Mouse (Mus musculus) left cerebral cortex, postnatal 14 days (tissue): Measurements from ENCODE around the gene Zbtb48. TPM values are rescaled to one million over a fixed set of nuclear protein-coding genes. Genes with fewer than 3 reads are reported as not detected.
"Not testable (repeated sequence)": the region's sequence is repeated elsewhere in the genome, so short reads cannot be mapped to it uniquely, and the experiment has no call there.

ENCODE experiments used
- DNase-seq, 2 experiments: peaks; one replicate each; pipeline ENCODE4 v3.0.0; 2021 to 2022; ENCODE audit warnings: low spot score in 2 of 2, mixed read lengths in 1 of 2
- intact Hi-C: fragments of 180-260 bp; cut with DNase I; formaldehyde crosslinking; loops from one replicate; pipeline ENCODE4 v1.15.1; 2025
- total RNA-seq, 2 experiments: library from RNA; stranded (reverse); gene quantifications; 2 replicates each; pipeline ENCODE4 v1.2.3; 2021

The Zbtb48 gene
- total RNA-seq, 2 experiments from 2014 or later: 11.5 to 13.2 TPM

DNA sequence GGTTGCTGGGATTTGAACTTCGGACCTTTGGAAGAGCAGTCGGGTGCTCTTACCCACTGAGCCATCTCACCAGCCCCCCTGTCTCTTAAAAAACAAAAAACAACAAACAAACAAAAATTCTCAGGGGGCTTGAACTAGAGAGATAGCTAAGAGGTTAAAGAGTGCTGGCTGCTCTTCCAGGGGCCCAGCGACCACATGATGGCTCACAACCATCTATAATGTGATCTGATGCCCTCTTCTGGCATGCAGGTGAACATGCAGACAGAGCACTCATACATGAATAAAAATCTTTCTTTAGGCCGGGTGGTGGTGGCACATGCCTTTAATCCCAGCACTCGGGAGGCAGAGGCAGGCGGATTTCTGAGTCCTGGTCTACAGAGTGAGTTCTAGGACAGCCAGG is 9.0 kb upstream of the Zbtb48 start:
- intact Hi-C loops: loop anchor here (5.0 kb wide), 2 partner anchors 54 to 61 kb away; no protein-coding TSS in a partner anchor
- DNase-seq: not testable (repeated sequence)

DNA sequence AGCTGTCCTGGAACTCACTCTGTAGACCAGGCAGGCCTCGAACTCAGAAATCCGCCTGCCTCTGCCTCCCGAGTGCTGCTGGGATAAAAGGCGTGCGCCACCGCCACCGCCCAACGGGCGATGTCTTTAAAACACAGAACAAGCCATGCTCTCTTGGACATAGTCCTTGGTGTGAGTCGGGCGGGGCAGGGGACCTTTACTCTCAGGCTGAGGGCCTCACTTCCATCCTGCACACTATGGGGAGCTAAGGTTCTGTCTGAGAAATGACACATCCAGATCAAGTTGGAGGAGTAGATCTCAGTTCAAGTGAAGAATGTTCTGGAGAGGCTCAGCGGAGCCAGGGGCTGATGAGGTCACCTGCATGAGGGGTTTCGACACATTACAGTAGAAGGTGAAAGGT is 5.5 kb upstream of the Zbtb48 start:
- DNase-seq: no peak
- intact Hi-C loops: no loop called here

DNA sequence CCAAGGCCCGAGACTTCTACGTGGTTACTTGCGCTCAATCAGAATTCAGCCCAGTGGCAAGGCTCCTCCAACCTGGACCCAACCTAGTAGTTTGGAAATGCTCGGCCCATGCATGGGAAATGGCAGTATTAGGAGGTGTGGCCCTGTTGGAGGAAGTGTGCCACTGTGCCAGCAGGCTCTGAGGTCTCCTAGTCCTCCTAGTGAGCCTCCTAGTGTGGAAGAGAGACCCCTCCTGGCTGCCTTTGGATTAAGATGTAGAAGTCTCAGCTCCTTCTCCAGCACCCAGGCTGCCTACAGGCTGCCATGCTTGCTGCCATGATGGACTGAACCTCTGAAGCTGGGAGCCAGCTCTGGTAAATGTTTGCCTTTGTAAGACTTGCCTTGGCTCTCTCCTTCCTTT is 2.5 kb upstream of the Zbtb48 start:
- intact Hi-C loops: no loop called here
- DNase-seq: no peak

DNA sequence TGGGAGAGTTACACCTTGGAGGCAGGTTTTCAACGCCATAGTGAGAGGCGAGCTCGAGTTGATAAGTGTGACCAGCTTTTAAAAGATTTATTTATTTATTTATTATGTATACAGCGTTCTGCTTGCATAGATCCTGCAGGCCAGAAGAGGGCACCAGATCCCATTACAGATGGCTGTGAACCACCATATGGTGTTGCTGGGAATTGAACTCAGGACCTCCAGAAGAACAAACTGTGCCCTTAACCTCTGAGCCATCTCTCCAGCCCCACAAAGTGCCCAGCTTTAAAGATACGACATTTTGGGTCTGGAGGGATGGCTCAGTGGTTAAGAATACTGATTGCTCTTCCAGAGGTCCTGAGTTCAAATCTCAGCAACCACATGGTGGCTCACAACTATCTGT is 1.6 kb upstream of the Zbtb48 start:
- intact Hi-C loops: no loop called here
- DNase-seq: no peak

DNA sequence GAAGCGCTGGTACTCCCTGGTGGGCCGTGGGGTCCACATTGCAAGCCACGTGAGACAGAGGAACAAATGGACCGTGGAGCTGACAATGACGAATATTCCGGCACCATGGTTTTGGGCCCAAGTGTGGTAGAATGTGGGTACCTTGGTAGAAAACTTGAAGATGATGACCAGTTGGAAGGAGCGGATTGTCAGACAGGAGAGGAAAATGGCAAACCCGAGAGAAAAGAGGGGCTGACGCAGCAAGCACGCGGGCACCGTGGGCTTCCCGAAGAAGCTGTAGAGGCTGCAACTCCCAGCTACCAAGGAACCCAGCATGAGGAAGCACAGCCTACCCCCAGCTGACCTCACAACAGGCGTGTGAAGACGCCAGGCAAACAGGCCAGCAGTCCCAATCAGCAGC is 985 bp upstream of the Zbtb48 start:
- intact Hi-C loops: no loop called here

DNA sequence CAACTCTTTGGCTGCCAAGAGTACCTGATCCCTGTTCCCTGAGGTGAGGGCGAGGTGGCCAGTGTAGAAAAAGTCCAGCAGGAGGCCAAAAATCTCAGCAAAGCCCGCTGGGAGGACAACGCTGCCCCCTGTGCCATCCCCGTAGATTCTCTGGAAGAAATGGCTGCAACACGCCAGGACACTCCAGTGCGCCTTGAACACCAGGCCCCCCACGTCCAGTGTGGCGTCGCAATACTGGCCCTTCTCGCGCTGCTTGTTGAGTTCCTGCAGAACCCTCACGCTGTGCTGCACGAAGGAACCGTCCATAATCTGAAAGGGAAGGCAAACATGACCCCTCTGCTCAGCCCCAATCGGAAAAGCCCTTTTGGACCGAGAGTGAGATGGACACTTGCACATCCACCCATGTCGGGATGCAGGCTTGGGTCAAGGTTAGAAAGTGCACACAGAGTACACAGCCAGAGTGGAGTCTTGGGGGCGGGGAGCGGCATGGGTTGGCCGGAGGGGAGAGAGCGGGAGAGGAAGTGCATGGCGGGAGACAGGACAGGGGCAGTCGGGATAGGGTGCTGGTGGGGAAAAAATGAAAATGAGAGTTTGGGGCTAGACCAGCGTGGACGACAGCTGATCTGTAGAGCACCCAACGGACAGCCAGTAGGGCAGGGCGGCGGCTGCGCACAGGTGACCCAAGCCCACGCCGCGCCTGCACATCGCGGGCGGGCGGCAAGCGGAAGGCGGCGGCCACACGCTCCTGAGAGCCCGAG is 541 bp downstream of the Zbtb48 start:
- intact Hi-C loops: no loop called here
- no peak for DNase-seq

More for the DNA sequence above, 985 bp upstream of the Zbtb48 start:
- DNase-seq: no peak

DNA sequence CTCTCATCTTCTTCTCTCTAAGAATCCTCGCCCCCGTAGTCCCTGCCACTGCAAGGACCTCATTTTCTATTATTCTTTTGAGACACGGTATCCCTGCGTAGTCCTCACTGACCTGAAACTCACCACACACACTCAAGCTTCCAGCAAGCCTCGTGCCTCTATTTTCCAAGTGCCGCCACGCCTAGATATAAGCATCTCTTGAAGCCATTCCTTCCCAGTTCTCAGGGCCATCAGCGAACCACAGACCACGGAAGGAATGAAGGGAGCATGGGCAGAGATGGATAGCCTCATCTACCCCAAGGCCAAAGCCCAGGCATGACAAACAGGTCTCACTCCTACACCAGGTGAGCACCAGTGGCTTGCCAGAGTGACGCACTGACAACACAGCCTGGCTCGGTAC is 2.9 kb downstream of the Zbtb48 start:
- DNase-seq: no peak
- intact Hi-C loops: loop anchor here (5.0 kb wide), 1 partner anchor 37 kb away; the partner anchor contains the start of gene Thap3

DNA sequence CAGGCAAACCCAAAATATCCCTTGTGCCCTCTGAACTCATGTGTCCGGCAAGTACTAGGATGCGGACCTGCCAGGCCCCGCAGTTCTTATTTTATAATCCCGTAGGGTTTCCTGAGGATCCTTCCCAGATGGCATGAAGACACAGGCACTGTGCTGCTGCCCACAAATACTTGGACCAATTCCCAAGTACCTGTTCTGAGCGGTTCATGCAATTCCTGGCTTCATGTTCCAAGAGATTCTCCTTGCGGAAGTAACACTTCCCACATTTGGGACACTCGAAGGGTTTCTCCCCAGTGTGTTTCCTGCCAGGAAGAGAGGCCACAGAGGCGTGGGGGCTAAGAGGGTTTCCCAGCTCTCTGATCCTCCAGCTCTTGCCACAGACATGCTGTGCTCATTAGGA is 5.0 kb downstream of the Zbtb48 start:
- intact Hi-C loops: loop anchor here (5.0 kb wide), 1 partner anchor 35 kb away; the partner anchor contains the start of gene Thap3

DNA sequence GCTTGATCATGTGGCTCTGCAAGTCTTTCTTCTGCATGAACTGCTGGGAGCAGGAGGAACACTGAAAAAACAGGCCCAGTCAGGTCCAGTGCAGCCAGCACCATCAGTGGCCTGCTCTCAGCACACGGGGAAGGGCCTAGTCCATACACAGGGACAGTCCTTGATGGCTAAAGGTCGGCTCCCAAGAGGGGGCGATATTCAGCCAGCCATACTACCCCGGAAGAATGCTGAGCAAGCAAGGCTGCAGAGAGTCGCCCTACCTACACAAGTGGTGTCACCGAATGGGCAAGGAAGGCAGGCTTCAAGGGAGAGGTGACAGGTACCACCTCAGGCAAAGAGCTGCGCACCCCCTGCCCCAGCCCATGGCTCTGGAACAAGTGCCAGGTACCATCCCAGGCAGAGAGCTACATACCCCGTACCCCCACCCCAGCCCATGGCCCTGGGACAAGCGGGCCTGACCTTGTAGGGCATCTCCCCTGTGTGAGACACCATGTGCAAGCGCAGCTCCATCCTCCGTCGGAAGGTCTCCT is 5.8 kb downstream of the Zbtb48 start:
- intact Hi-C loops: loop anchor here (5.0 kb wide), 1 partner anchor 34 kb away; the partner anchor contains the start of gene Thap3
- DNase-seq: no peak

More for the DNA sequence above, 5.0 kb downstream of the Zbtb48 start:
- DNase-seq: peak in 1 of 2 experiments; percentile 57

DNA sequence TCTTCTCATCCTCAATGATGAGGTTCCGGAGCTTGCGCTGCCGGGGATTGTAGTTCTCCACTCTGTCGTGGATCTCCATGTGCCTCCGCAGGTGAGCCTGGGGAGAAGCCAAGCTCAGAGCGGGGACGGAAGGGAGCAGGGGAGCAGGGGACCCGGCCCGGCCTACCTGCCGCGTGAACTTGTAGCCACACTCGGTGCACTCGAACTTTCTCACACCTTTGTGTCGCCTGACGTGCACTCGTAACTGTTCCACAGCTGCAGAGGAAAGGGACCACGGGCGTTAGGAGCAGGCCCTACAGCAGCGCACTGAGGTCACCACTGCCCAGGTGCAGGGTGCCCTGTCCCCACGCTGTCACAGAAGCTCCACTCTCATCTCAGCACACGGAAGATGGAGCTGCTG is 7.4 kb downstream of the Zbtb48 start:
- no peak for DNase-seq
- intact Hi-C loops: loop anchor here (5.0 kb wide), 1 partner anchor 33 kb away; the partner anchor contains the start of gene Thap3

DNA sequence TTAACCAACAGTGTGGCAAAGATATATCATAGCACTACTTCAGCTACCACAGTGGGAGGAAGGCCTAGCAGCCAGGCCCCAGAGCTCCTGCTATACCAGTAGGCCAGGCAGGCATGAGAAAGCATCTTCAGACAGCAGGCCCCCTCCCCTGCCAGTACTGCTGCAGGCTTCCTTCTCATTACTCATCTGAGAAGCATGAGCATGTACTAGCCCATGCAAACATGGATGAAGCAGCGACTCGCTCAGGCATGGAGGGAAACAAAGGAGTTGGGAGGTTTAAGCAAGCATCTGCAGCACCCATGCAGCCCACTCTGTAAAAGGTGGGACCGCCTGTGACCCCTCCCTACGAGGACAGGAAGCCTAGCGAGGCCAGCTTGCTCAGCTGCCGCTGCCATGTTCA is 8.4 kb downstream of the Zbtb48 start:
- intact Hi-C loops: no loop called here
- DNase-seq: no peak

DNA sequence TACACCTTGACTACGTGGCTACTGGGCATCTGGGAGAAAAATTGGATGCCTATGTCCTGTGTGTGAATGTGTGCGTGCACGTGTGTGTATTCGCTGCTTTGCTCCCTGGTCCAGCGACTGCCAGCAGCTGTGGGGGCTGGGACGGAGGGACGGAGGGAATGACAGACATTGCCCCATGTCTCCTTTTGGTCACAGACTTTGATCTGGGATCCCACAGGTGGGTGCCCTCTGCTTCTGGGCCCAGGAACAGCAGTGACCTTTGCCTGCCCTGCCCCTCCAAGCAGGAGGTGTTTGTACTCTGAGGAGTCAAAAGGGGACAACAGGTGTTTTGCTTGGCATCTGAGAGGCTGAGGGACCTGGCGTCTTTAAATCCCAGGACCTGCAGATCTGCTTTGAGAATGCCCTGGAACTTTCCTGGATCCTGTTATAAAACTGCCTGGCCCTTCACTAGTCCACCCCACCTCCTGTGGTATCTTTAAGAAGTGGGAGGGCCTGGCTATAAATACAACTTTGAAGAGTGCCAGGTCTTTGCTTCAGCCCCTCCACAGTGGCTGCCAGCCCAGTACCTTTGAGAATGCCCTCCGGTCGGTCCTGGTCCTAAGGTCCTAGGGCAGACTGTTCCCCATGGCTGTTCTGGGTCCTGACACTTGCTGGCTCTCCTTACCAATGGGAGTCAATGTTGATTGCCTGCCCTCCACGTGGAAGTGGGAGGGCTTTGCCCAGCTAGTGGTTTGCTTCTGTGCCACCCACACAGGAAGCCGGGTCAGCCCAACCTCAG is 14.2 kb downstream of the Zbtb48 start:
- intact Hi-C loops: no loop called here
- no peak for DNase-seq

DNA sequence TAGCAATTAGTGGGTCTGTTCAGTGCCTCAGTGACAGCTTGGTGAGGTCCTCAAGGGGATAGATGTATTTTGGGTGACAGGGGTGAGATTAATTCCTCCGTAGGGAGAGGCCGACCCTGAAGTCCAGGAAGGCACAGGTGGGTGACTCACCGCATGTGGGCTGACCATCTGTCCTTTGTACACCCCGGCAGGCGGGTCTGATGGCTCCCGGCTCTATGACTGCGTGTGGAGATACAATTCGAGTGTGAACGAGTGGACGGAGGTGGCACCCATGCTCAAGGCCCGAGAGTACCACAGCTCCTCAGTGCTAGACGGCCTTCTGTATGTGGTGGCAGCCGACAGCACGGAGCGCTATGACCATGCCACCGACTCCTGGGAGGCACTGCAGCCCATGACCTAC is 15.4 kb downstream of the Zbtb48 start:
- DNase-seq: no peak
- intact Hi-C loops: no loop called here

DNA sequence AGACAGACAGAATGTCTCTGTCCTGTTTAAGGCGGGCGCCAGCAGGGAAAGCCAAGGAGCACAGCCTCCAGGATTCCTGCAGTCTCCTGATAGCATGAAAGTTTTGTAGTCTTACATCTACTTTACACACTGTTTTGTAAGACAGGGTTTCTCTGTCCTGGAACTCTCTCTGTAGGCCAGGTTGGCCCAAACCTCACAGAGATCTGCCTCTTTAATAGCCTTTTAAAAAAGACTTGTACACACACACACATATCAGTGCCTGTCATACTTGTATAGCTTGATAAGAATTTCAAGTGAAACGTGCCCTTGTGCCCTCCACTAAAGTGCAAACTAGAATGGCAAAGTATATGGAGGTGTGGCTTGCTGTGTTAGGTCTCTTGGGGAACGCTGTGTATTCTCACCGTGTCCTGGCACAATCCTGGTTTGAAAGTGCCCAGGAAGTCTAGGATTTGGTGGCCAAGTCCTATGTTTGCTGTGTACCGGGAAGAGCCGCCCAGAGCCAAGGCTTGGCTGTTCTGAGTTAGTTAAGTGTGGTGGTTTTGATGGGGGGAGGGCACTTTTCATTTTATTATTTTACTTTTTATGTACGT is 16.2 kb downstream of the Zbtb48 start:
- DNase-seq: no peak
- intact Hi-C loops: no loop called here

DNA sequence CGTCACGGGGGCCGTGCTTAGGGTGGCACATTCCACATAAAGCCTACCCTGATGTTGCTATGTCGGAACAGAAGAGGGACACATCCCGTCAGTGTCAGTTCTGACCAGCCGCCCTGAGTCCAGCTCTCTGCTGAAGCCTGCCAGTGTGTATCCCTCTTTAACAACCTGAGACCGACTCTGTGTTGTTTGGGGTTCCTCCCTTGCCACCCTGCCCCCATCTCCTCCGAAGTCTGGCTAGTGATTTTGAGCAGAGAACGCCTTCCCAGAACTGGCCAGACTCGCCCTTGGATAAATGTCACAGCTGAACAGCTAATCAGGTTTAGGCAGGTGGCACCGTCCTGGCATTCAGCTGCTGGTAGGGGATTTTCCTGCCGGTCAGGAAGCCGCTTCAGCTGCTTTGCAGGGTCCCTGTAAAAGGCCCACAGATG is 16.8 kb downstream of the Zbtb48 start:
- intact Hi-C loops: no loop called here
- no peak for DNase-seq

DNA sequence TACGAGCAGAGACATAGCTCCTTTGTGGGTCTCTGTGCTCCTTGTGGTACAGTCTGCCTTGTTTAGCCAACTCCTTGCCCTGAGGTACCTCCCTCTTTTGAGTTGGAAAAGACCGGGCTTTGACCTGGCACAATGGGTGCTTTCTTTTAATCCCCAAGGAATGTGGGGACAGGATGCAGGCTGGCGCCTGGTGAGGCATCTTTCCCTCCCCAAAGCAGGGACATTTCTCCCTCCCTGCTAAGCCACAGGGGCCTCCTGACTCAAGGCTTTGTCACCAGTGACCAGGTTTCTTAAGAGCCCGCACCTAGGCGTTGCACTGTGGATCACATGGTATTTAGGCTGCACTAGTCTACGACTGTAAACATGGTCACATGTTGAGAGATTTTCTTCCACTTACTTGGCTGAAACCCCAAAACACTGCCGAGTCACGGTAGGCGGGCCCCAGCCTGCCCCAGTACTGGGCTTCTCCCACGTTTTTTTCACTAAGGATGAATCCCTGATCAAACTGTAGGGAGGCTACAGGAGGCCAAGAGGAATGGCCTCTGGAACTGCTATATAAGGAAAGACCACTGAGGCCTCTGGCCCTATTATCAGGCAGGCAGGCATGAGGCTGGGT is 17.3 kb downstream of the Zbtb48 start:
- no peak for DNase-seq
- intact Hi-C loops: no loop called here

DNA sequence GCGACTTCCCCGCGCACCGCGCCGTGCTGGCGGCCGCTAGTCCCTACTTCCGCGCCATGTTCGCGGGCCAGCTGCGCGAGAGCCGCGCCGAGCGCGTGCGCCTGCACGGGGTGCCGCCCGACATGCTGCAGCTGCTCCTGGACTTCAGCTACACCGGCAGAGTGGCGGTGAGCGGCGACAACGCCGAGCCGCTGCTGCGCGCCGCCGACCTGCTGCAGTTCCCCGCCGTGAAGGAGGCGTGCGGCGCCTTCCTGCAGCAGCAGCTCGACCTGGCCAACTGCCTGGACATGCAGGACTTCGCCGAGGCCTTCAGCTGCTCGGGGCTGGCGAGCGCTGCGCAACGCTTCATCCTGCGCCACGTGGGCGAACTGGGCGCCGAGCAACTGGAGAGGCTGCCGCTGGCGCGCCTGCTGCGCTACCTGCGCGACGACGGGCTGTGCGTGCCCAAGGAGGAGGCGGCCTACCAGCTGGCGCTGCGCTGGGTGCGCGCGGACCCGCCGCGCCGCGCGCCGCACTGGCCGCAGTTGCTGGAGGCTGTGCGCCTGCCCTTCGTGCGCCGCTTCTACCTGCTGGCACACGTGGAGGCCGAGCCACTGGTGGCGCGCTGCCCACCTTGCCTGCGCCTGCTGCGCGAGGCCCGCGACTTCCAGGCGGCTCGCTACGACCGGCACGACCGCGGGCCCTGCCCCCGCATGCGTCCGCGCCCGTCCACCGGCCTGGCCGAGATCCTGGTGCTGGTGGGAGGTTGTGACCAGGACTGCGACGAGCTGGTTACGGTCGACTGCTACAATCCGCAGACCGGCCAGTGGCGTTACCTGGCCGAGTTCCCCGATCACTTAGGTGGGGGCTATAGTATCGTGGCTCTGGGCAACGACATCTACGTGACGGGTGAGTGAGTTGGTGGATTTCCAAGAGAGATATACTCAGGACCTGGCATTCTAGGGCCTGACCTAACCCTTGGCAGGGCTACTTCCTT is 18.1 kb downstream of the Zbtb48 start:
- peak; percentile 79 to 85 for DNase-seq
- intact Hi-C loops: no loop called here

DNA sequence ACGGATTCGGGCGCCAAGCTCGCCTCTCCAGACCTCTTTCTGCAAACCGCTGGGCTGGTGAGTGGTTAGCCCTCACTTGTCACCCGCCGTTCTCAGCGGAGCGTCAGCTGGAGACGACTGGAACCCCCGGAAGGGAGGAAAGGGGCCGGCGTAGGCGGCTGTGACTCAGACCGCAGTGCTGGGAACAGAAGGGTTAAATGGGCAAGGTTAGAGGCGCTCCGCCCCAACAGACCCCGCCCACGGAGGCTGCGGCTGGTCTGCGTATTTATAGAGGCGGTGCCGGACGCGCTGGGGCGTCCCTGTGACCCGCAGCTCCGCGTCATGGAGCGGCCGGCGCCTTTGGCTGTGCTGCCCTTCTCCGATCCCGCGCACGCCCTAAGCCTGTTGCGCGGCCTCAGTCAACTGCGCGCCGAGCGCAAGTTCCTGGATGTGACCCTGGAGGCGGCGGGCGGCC is 18.8 kb downstream of the Zbtb48 start, which contains the start of gene Klhl21:
Gene Klhl21, plus strand, starts transcription at position 182 of the 454 bp plus-strand sequence.
- DNase-seq: peak; percentile 91 to 94
- intact Hi-C loops: no loop called here
